Mouse (Mus musculus) B cell, adult 62 days (primary cell): Measurements from ENCODE around the gene Plin1. TPM values are rescaled to one million over a fixed set of nuclear protein-coding genes. Genes with fewer than 3 reads are reported as not detected.

Experiments used
- total RNA-seq: library from RNA; stranded (reverse); gene quantifications from 4 replicates; pipeline ENCODE4 v1.2.4, GENCODE M21; 2023

Gene Plin1
- not detected in 4 replicates for total RNA-seq

DNA sequence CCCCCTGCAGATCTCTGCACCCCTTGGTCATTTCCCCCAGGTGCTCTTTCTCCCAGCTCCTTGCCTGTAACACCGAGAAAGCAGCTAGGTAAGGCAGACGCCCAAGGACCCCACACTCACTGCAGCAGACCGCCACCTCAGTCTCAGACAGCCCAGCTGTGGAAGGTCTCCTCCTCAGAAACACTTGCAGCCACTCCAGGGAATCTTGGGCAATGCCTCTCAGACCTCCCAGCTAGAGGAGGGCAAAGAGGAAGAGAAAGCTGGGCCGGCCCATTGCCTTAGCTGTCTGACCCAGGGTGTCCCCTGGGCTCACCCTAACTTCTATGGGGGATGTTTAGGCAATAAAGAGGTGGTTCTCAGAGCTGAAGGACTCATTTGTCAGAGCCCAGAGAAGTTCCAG, at the start of gene Plin1:
Gene Plin1, minus strand, starts transcription at position 282 of the 400 bp plus-strand sequence.

DNA sequence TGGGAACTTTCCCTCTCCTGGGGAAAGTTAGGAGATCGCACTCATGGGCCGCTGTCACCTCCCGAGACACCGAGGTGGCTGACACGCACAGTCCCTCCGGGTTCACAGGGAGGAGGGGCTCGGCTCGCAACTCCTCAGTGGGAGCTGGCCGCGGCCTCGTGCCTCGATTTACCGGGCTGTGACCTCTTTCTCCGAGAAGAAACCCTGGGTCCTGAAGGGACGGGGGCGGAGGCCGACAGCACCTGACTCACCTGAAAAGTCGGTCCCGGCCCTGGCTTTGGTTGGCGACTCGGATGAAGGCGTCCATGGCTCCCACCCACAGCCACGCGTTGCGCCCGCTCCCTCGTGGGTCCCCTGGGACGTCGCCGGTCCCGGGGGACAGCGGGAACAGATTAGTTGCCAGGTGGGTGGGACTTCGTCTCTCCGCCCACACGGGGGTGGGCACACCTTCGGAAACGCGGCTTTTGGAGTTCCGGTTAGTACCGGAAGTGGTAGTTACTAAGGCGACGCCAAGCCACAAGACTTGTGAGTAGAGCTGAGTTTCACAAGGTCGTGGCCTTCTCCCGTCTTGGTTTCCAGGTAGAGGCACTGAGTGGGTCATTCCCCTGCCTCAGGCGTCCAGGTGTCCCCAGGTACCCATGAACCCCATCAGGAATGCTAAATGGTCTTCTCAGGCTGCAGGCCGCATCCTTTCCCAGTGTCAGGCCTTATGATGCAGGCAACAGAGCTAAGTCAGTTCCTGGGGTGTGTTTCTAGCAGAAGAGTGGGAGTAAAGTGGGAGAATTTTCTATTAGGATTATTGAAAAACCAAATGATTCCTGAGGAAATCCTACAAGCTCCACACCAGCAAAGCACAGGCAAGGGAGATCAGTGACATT, 10.2 kb upstream of the Plin1 start, which contains the start of the genes Pex11a and Wdr93:
Gene Pex11a, minus strand, starts transcription at position 473 of the 878 bp plus-strand sequence.
Gene Wdr93, plus strand, starts transcription at position 505 of the 878 bp plus-strand sequence.

DNA sequence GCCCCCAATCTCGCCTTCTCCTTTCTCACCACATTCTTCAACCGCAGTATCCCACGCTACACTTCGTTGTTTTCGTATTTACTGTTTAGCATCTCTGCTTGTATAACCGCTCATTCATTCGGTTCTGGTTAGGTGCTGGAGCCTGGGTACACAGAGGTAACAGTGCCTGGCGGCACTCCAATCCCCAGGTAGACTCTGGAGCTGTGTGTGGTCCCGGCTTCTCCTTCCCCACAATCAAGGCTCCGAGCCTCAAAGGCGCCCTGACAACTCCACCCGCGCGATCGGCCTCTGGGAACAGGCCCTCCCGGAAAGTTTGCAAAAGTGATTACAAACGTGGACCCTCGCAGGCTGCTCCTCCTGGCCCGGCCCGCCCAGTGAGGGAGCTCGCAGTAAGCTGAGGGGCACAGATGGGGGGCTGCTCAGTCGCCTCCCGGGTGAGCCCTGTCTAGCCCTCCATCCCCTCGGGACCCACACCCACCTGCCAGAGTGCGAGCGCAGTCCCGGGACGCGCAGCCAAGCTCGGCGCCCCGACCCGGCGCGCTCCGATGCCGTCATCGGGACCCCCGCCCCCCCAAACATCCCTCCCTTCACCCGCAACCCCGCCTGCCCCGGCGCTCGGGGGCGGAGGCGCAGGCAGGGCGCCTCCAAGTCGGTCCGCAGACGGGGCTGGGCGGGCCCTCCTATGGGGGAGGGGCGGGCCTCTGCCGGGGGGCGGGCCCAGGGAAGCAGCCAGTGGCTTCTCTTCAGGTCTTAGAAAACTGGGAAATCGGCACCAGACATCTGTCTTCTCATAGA, 17.3 kb downstream of the Plin1 start, which contains the start of gene Kif7:
Gene Kif7, minus strand, starts transcription at position 534 of the 795 bp plus-strand sequence.

Other genes with a start within 250 kb of the Plin1 start
- not detected in 4 replicates for gene Rhcg, start 115.2 kb downstream of the Plin1 start, total RNA-seq
- gene Ticrr, start 72.7 kb downstream of the Plin1 start, total RNA-seq = 1.6 to 3.3 TPM (median 2.5 TPM) in 4 replicates
- 0.18 to 0.24 TPM in 2 of 4 replicates, not detected in the others for gene Kif7, start 17.2 kb downstream of the Plin1 start, total RNA-seq
- gene Pex11a, start 10.2 kb upstream of the Plin1 start, total RNA-seq = 0.41 to 1.2 TPM (median 0.79 TPM) in 4 replicates
- gene Wdr93, start 10.3 kb upstream of the Plin1 start, total RNA-seq = not detected in 4 replicates
- gene Mesp1, start 60.9 kb upstream of the Plin1 start, total RNA-seq = not detected in 4 replicates
- 0.29 TPM in 1 of 4 replicates, not detected in the others for gene Mesp2, start 77.8 kb upstream of the Plin1 start, total RNA-seq
- 0.38 to 1.4 TPM (median 0.72 TPM) in 4 replicates for gene Anpep, start 128.2 kb upstream of the Plin1 start, total RNA-seq
- gene Ap3s2, start 187.7 kb upstream of the Plin1 start, total RNA-seq = 15.2 to 22.0 TPM (median 19.4 TPM) in 4 replicates
- gene Arpin, start 202.5 kb upstream of the Plin1 start, total RNA-seq = 0.43 TPM in 1 of 4 replicates, not detected in the others